Mouse (Mus musculus) stomach, embryonic 14.5 days (tissue): ENCODE measurements around the gene Umodl1. TPM values are rescaled to one million over a fixed set of nuclear protein-coding genes. Genes with fewer than 3 reads are reported as not detected.

ENCODE experiments used
- ATAC-seq: fragments of 200-750 bp; cut with Nextera tagmentation; 2 replicates; pipeline ENCODE4 v1.8.0; 2017; ENCODE audit warnings: low read depth, moderate TSS enrichment; ENCODE audit not compliant: insufficient number of reproducible peaks, insufficient read depth, low FRiP score
- H3K27ac ChIP-seq: fragments of 300-500 bp; sonication (generic); 2 replicates; pipeline ENCODE4 v1.5.1; 2014; ENCODE audit warnings: mild to moderate bottlenecking, low read length, moderate library complexity, mixed read lengths
- H3K27me3 ChIP-seq: fragments of 300-500 bp; sonication (generic); 2 replicates; pipeline ENCODE4 v1.6.1; 2014; ENCODE audit warnings: low read length, control low read depth, mixed read lengths; ENCODE audit not compliant: control insufficient read depth, insufficient read depth
- H3K36me3 ChIP-seq: fragments of 300-500 bp; sonication (generic); 2 replicates; pipeline ENCODE4 v1.6.1; 2014; ENCODE audit warnings: mild to moderate bottlenecking, control low read depth, low read length, moderate library complexity, mixed read lengths; ENCODE audit not compliant: control insufficient read depth, insufficient read depth
- H3K4me1 ChIP-seq: fragments of 300-500 bp; sonication (generic); 2 replicates; pipeline ENCODE4 v1.6.1; 2014; ENCODE audit warnings: low read length, control low read depth, mixed read lengths; ENCODE audit not compliant: control insufficient read depth, insufficient read depth
- H3K4me2 ChIP-seq: fragments of 300-500 bp; sonication (generic); replicated peaks from 2 replicates; pipeline ENCODE4 v1.6.1; 2014; ENCODE audit warnings: low read depth, low read length, control low read depth
- H3K4me3 ChIP-seq: fragments of 300-500 bp; sonication (generic); 2 replicates; pipeline ENCODE4 v1.5.1; 2014; ENCODE audit warnings: low read depth, low read length, control low read depth
- H3K9ac ChIP-seq: fragments of 300-500 bp; sonication (generic); replicated peaks from 2 replicates; pipeline ENCODE4 v1.6.1; 2014; ENCODE audit warnings: low read depth, mild to moderate bottlenecking, control low read depth, low read length, moderate library complexity, mixed read lengths
- H3K9me3 ChIP-seq: fragments of 300-500 bp; sonication (generic); 2 replicates; pipeline ENCODE4 v1.6.1; 2016; ENCODE audit warnings: low read depth, low read length, control low read depth; ENCODE audit not compliant: control insufficient read depth
- WGBS: fragments of 180-500 bp; shearing (Covaris S2); extraction: QIAGEN DNeasy Blood & Tissue Kit; methylation state at CpG from one replicate; pipeline ENCODE4 v1.1.7; 2014; 5-methylcytosine and 5-hydroxymethylcytosine counted together
- polyA plus RNA-seq: library from polyadenylated mRNA; unstranded; fragments of >200 nt; fragmentation: Nextera tagmentation; extraction: Ambion mirVana; gene quantifications from 2 replicates; pipeline ENCODE4 v1.2.1, GENCODE M21; 2014

Umodl1 gene
- polyA plus RNA-seq, 1 experiment from 2014 or later: not detected

- H3K4me1 ChIP-seq: no peaks in the 10 kb centered on the region
- H3K27ac ChIP-seq: no peak overlapping the region
- H3K36me3 ChIP-seq: no peaks in the 10 kb centered on the region
- H3K9ac ChIP-seq: no peak overlapping the region
- no peak overlapping the region for H3K4me2 ChIP-seq
- ATAC-seq: no peak
- no peak overlapping the region for H3K4me3 ChIP-seq
- H3K27me3 ChIP-seq: no peaks in the 10 kb centered on the region
- no peaks in the 10 kb centered on the region for H3K9me3 ChIP-seq
- WGBS: 78% methylated on average over 3 of the region's 3 CpGs
Observed at GRCm38 (mm10) chr17:31007357-31007756, 52.9 kb downstream of the Umodl1 start.

- 74% methylated on average over 8 of the region's 8 CpGs for WGBS
- no peaks in the 10 kb centered on the region for H3K9me3 ChIP-seq
- no peak overlapping the region for H3K4me3 ChIP-seq
- H3K4me1 ChIP-seq: no peaks in the 10 kb centered on the region
- H3K27ac ChIP-seq: no peak overlapping the region
- H3K27me3 ChIP-seq: no peaks in the 10 kb centered on the region
- no peak overlapping the region for H3K9ac ChIP-seq
- no peak overlapping the region for H3K4me2 ChIP-seq
- no peaks in the 10 kb centered on the region for H3K36me3 ChIP-seq
- no peak for ATAC-seq
Observed at GRCm38 (mm10) chr17:31008416-31008815, 54.0 kb downstream of the Umodl1 start.

- WGBS: 29% methylated on average over 9 of the region's 9 CpGs
- Histone ChIP-seq H3K9me3 (peaks cover 3% of the 10 kb centered on the region; the same call in 1 of the 2 replicates), H3K27me3 (no peaks in the 10 kb centered on the region), H3K27ac (no peak overlapping the region), H3K4me2 (no peak overlapping the region), H3K4me1 (no peaks in the 10 kb centered on the region), H3K4me3 (no peak overlapping the region), H3K9ac (no peak overlapping the region), H3K36me3 (no peaks in the 10 kb centered on the region)
- no peak for ATAC-seq
Observed at GRCm38 (mm10) chr17:31011551-31012394, 57.3 kb downstream of the Umodl1 start.

- Histone ChIP-seq H3K27ac (no peak overlapping the region), H3K9ac (no peak overlapping the region), H3K4me3 (no peak overlapping the region), H3K9me3 (peaks cover 3% of the 10 kb centered on the region; the same call in 1 of the 2 replicates), H3K36me3 (no peaks in the 10 kb centered on the region), H3K27me3 (no peaks in the 10 kb centered on the region), H3K4me2 (no peak overlapping the region), H3K4me1 (no peaks in the 10 kb centered on the region)
- WGBS: 75% methylated on average over 4 of the region's 4 CpGs
- no peak for ATAC-seq
Observed at GRCm38 (mm10) chr17:31018267-31018666, 63.8 kb downstream of the Umodl1 start.

- Histone ChIP-seq H3K27ac (no peak overlapping the region), H3K36me3 (no peaks in the 10 kb centered on the region), H3K4me2 (no peak overlapping the region), H3K9me3 (peaks cover 3% of the 10 kb centered on the region; the same call in 1 of the 2 replicates), H3K9ac (no peak overlapping the region), H3K4me1 (no peaks in the 10 kb centered on the region), H3K27me3 (no peaks in the 10 kb centered on the region), H3K4me3 (no peak overlapping the region)
- no peak for ATAC-seq
- WGBS: 6% methylated on average over 2 of the region's 2 CpGs
Observed at GRCm38 (mm10) chr17:31019505-31019904, 65.1 kb downstream of the Umodl1 start.

GRCm38 (mm10) chr17:31020078-31020477 is 65.6 kb downstream of the Umodl1 start:
- no peak for ATAC-seq
- Histone ChIP-seq H3K9ac (no peak overlapping the region), H3K4me1 (no peaks in the 10 kb centered on the region), H3K27me3 (no peaks in the 10 kb centered on the region), H3K27ac (no peak overlapping the region), H3K4me3 (no peak overlapping the region), H3K9me3 (peaks cover 3% of the 10 kb centered on the region; the same call in 1 of the 2 replicates), H3K36me3 (no peaks in the 10 kb centered on the region), H3K4me2 (no peak overlapping the region)
- WGBS: 81% methylated on average over 2 of the region's 2 CpGs

GRCm38 (mm10) chr17:31021276-31021675 is 66.8 kb downstream of the Umodl1 start:
- ATAC-seq: no peak
- WGBS: 88% methylated on average over 8 of the region's 8 CpGs
- Histone ChIP-seq H3K9me3 (peaks cover 1% of the 10 kb centered on the region; the same call in 1 of the 2 replicates), H3K4me3 (no peak overlapping the region), H3K9ac (no peak overlapping the region), H3K27me3 (no peaks in the 10 kb centered on the region), H3K4me2 (no peak overlapping the region), H3K27ac (no peak overlapping the region), H3K36me3 (no peaks in the 10 kb centered on the region), H3K4me1 (no peaks in the 10 kb centered on the region)

- Histone ChIP-seq H3K9ac (no peak overlapping the region), H3K4me1 (no peaks in the 10 kb centered on the region), H3K9me3 (no peaks in the 10 kb centered on the region), H3K27me3 (no peaks in the 10 kb centered on the region), H3K4me3 (no peak overlapping the region), H3K27ac (no peak overlapping the region), H3K4me2 (no peak overlapping the region), H3K36me3 (no peaks in the 10 kb centered on the region)
- no peak for ATAC-seq
- WGBS: 41% methylated on average over 7 of the region's 7 CpGs
Observed at GRCm38 (mm10) chr17:31024125-31024781, 69.8 kb downstream of the Umodl1 start.
